Mouse (Mus musculus) frontal cortex, postnatal 36 days (tissue): Measurements from ENCODE around the gene Fam131b.
A peak's percentile ranks its signal among the peaks of the same experiment; 100 is the strongest.

ENCODE experiments used
- DNase-seq, 2 experiments: peaks; one replicate each; pipeline ENCODE4 v3.0.0; 2022; ENCODE audit warnings: low spot score in 2 of 2

The Fam131b gene

GRCm38 (mm10) chr6:42324482-42325267 lies at the start of gene Fam131b:
Gene Fam131b, minus strand, starts transcription at chr6:42324643.
- DNase-seq: peak; percentile 67 to 76

GRCm38 (mm10) chr6:42373669-42374430 lies 49.4 kb upstream of the Fam131b start:
- DNase-seq: no peak

GRCm38 (mm10) chr6:42372816-42373547 lies 48.5 kb upstream of the Fam131b start, which contains the start of gene Epha1:
Gene Epha1, minus strand, starts transcription at chr6:42373268.
- DNase-seq: no peak

- no peak for DNase-seq
Measured at GRCm38 (mm10) chr6:42372421-42372815, 48.0 kb upstream of the Fam131b start.

- DNase-seq: no peak
Measured at GRCm38 (mm10) chr6:42372001-42372400, 47.6 kb upstream of the Fam131b start.

GRCm38 (mm10) chr6:42370630-42371363 lies 46.4 kb upstream of the Fam131b start:
- no peak for DNase-seq

- DNase-seq: no peak
Measured at GRCm38 (mm10) chr6:42369870-42370269, 45.4 kb upstream of the Fam131b start.

- DNase-seq: no peak
Measured at GRCm38 (mm10) chr6:42365215-42365614, 40.8 kb upstream of the Fam131b start.

- DNase-seq: no peak
Measured at GRCm38 (mm10) chr6:42364607-42365006, 40.2 kb upstream of the Fam131b start.

- DNase-seq: no peak
Measured at GRCm38 (mm10) chr6:42364066-42364465, 39.6 kb upstream of the Fam131b start.

- DNase-seq: no peak
Measured at GRCm38 (mm10) chr6:42362974-42363373, 38.5 kb upstream of the Fam131b start.

GRCm38 (mm10) chr6:42362497-42362896 lies 38.1 kb upstream of the Fam131b start:
- DNase-seq: no peak

- DNase-seq: no peak
Measured at GRCm38 (mm10) chr6:42362074-42362473, 37.6 kb upstream of the Fam131b start.

GRCm38 (mm10) chr6:42361041-42361895 lies 36.8 kb upstream of the Fam131b start:
- no peak for DNase-seq

- no peak for DNase-seq
Measured at GRCm38 (mm10) chr6:42360231-42360840, 35.9 kb upstream of the Fam131b start.

- no peak for DNase-seq
Measured at GRCm38 (mm10) chr6:42359364-42360147, 35.1 kb upstream of the Fam131b start.

GRCm38 (mm10) chr6:42358901-42359300 lies 34.5 kb upstream of the Fam131b start:
- no peak for DNase-seq

GRCm38 (mm10) chr6:42357901-42358300 lies 33.5 kb upstream of the Fam131b start:
- no peak for DNase-seq

- DNase-seq: no peak
Measured at GRCm38 (mm10) chr6:42356913-42357312, 32.5 kb upstream of the Fam131b start.
